Mouse (Mus musculus) MEL (cell line): ENCODE data around the gene Cd44. TPM values are rescaled to one million over a fixed set of nuclear protein-coding genes. Genes with fewer than 3 reads are reported as not detected.
A peak's percentile ranks its signal among the peaks of the same experiment; 100 is the strongest.

Experiments
- DNase-seq: peaks from one replicate; pipeline ENCODE4 v3.0.0; 2011; ENCODE audit warnings: low read depth, low spot score
- H3K27ac ChIP-seq: 2 replicates; pipeline ENCODE4 v1.5.1; 2012; ENCODE audit warnings: low read depth, mild to moderate bottlenecking, control low read depth, low read length, moderate library complexity; ENCODE audit not compliant: control insufficient read depth
- H3K27me3 ChIP-seq, 2 experiments: fragments of 150-350 bp in 1 of 2; sonication (generic) in 1 of 2; 2 replicates each; pipeline ENCODE4 v1.6.1; 2012; ENCODE audit warnings: low read length in 2 of 2, mild to moderate bottlenecking in 2 of 2, improper control_type of control experiment in 1 of 2, moderate library complexity in 1 of 2; ENCODE audit not compliant: insufficient read depth in 2 of 2, control insufficient read depth in 1 of 2
- H3K36me3 ChIP-seq, 2 experiments: 2 replicates each; pipeline ENCODE4 v1.6.1; 2012 to 2014; ENCODE audit warnings: low read length in 2 of 2, improper control_type of control experiment in 1 of 2, inconsistent platforms in 1 of 2, mild to moderate bottlenecking in 1 of 2; ENCODE audit not compliant: insufficient read depth in 2 of 2, control insufficient read depth in 1 of 2
- H3K4me1 ChIP-seq, 2 experiments: fragments of 150-350 bp in 1 of 2; sonication (generic) in 1 of 2; 2 replicates each; pipeline ENCODE4 v1.6.1; 2012; ENCODE audit warnings: low read length in 2 of 2, improper control_type of control experiment in 1 of 2, mild to moderate bottlenecking in 1 of 2; ENCODE audit not compliant: insufficient read depth in 2 of 2, control insufficient read depth in 1 of 2
- H3K4me3 ChIP-seq, 2 experiments: fragments of 150-350 bp in 1 of 2; sonication (generic) in 1 of 2; 2 replicates each; pipeline ENCODE4 v1.5.1; 2012; ENCODE audit warnings: low read depth in 2 of 2, low read length in 2 of 2, mild to moderate bottlenecking in 2 of 2, moderate library complexity in 2 of 2, control low read depth in 1 of 2, improper control_type of control experiment in 1 of 2; ENCODE audit not compliant: control insufficient read depth in 1 of 2, insufficient read depth in 1 of 2
- H3K79me2 ChIP-seq: 2 replicates; pipeline ENCODE4 v1.6.1; 2012; ENCODE audit warnings: mild to moderate bottlenecking, low read length, moderate library complexity; ENCODE audit not compliant: control insufficient read depth, poor library complexity, insufficient read depth
- H3K9ac ChIP-seq: 2 replicates; pipeline ENCODE4 v1.6.1; 2012; ENCODE audit warnings: low read depth, mild to moderate bottlenecking, control low read depth, low read length, moderate library complexity; ENCODE audit not compliant: control insufficient read depth, poor library complexity, severe bottlenecking
- H3K9me3 ChIP-seq: fragments of 150-350 bp; sonication (generic); replicated peaks from 2 replicates; pipeline ENCODE4 v1.6.1; 2012; ENCODE audit warnings: mild to moderate bottlenecking, low read length, improper control_type of control experiment, moderate library complexity; ENCODE audit not compliant: insufficient read depth
- BHLHE40 ChIP-seq: IDR thresholded peaks from 2 replicates; pipeline ENCODE4 v1.6.1; 2012; ENCODE audit warnings: low read depth, mild to moderate bottlenecking, inconsistent platforms, low read length, improper control_type of control experiment, borderline replicate concordance
- CHD1 ChIP-seq: IDR thresholded peaks from 2 replicates; pipeline ENCODE4 v1.6.1; 2012; ENCODE audit warnings: low read depth, mild to moderate bottlenecking, inconsistent platforms, low read length, improper control_type of control experiment
- CHD2 ChIP-seq: IDR thresholded peaks from 2 replicates; pipeline ENCODE4 v1.6.1; 2011; ENCODE audit warnings: low read length, improper control_type of control experiment
- E2F4 ChIP-seq: IDR thresholded peaks from 2 replicates; pipeline ENCODE4 v1.6.1; 2011; ENCODE audit warnings: low read depth, low read length, improper control_type of control experiment, borderline replicate concordance
- ELF1 ChIP-seq: IDR thresholded peaks from 2 replicates; pipeline ENCODE4 v1.6.1; 2014; ENCODE audit warnings: low read depth, mild to moderate bottlenecking, inconsistent platforms, low read length, improper control_type of control experiment, moderate library complexity
- EP300 ChIP-seq, 2 experiments: IDR thresholded peaks; 2 replicates each; pipeline ENCODE4 v1.6.1; 2011; ENCODE audit warnings: improper control_type of control experiment in 2 of 2, low read length in 2 of 2, low read depth in 1 of 2, mild to moderate bottlenecking in 1 of 2
- ETS1 ChIP-seq: IDR thresholded peaks from 2 replicates; pipeline ENCODE4 v1.6.1; 2012; ENCODE audit warnings: low read depth, mild to moderate bottlenecking, inconsistent platforms, low read length, improper control_type of control experiment, moderate library complexity
- HCFC1 ChIP-seq: IDR thresholded peaks from 2 replicates; pipeline ENCODE4 v1.6.1; 2012; ENCODE audit warnings: low read depth, mild to moderate bottlenecking, inconsistent platforms, low read length, improper control_type of control experiment, moderate library complexity
- JUND ChIP-seq: IDR thresholded peaks from 2 replicates; pipeline ENCODE4 v1.6.1; 2011; ENCODE audit warnings: low read depth, mild to moderate bottlenecking, improper control_type of control experiment, low read length
- KAT2A ChIP-seq: conservative IDR thresholded peaks from 2 replicates; pipeline ENCODE4 v1.6.1; 2012; ENCODE audit warnings: low read depth, low read length, improper control_type of control experiment, inconsistent platforms
- MAX ChIP-seq: IDR thresholded peaks from 2 replicates; pipeline ENCODE4 v1.6.1; 2011; ENCODE audit warnings: low read length, improper control_type of control experiment
- MAZ ChIP-seq: IDR thresholded peaks from 2 replicates; pipeline ENCODE4 v1.6.1; 2012; ENCODE audit warnings: low read depth, mild to moderate bottlenecking, inconsistent platforms, low read length, improper control_type of control experiment
- MXI1 ChIP-seq: IDR thresholded peaks from 2 replicates; pipeline ENCODE4 v1.6.1; 2011; ENCODE audit warnings: mild to moderate bottlenecking, low read depth, low read length, improper control_type of control experiment
- MYB ChIP-seq: IDR thresholded peaks from 2 replicates; pipeline ENCODE4 v1.6.1; 2011; ENCODE audit warnings: mild to moderate bottlenecking, low read depth, low read length, improper control_type of control experiment
- MYC ChIP-seq: IDR thresholded peaks from 2 replicates; pipeline ENCODE4 v1.6.1; 2011; ENCODE audit warnings: low read depth, mild to moderate bottlenecking, low read length, improper control_type of control experiment, moderate library complexity
- NELFE ChIP-seq: IDR thresholded peaks from 2 replicates; pipeline ENCODE4 v1.6.1; 2011; ENCODE audit warnings: low read depth, low read length, improper control_type of control experiment
- NRF1 ChIP-seq: IDR thresholded peaks from 2 replicates; pipeline ENCODE4 v1.6.1; 2014; ENCODE audit warnings: low read depth, mild to moderate bottlenecking, inconsistent platforms, low read length, improper control_type of control experiment, moderate library complexity; ENCODE audit not compliant: poor library complexity, insufficient read depth, severe bottlenecking
- POLR2A ChIP-seq, 2 experiments: IDR thresholded peaks; 2 replicates each; pipeline ENCODE4 v1.6.1; 2011 to 2012; ENCODE audit warnings: low read length in 2 of 2, mild to moderate bottlenecking in 2 of 2, control low read depth in 1 of 2, improper control_type of control experiment in 1 of 2, low read depth in 1 of 2, moderate library complexity in 1 of 2; ENCODE audit not compliant: control insufficient read depth in 1 of 2, insufficient read depth in 1 of 2, poor library complexity in 1 of 2
- POLR2AphosphoS2 ChIP-seq: IDR thresholded peaks from 2 replicates; pipeline ENCODE4 v1.6.1; 2011; ENCODE audit warnings: low read length, improper control_type of control experiment
- POLR2AphosphoS5 ChIP-seq: IDR thresholded peaks from 2 replicates; pipeline ENCODE4 v1.6.1; 2012; ENCODE audit warnings: low read depth, borderline replicate concordance, mild to moderate bottlenecking, inconsistent platforms, low read length, moderate library complexity, mixed read lengths
- RAD21 ChIP-seq: IDR thresholded peaks from 2 replicates; pipeline ENCODE4 v1.6.1; 2011; ENCODE audit warnings: mild to moderate bottlenecking, low read depth, low read length, improper control_type of control experiment
- RCOR1 ChIP-seq: IDR thresholded peaks from 2 replicates; pipeline ENCODE4 v1.6.1; 2012; ENCODE audit warnings: low read depth, mild to moderate bottlenecking, inconsistent platforms, low read length, improper control_type of control experiment
- SIN3A ChIP-seq: IDR thresholded peaks from 2 replicates; pipeline ENCODE4 v1.6.1; 2012; ENCODE audit warnings: low read length, improper control_type of control experiment, inconsistent platforms
- TAL1 ChIP-seq: IDR thresholded peaks from 2 replicates; pipeline ENCODE4 v1.6.1; 2012; ENCODE audit warnings: mild to moderate bottlenecking, inconsistent platforms, low read length, moderate library complexity, mixed read lengths
- TBP ChIP-seq: IDR thresholded peaks from 2 replicates; pipeline ENCODE4 v1.8.0; 2011; ENCODE audit warnings: low read depth, low read length, improper control_type of control experiment
- TCF12 ChIP-seq: IDR thresholded peaks from 2 replicates; pipeline ENCODE4 v1.6.1; 2014; ENCODE audit warnings: low read depth, mild to moderate bottlenecking, inconsistent platforms, low read length, improper control_type of control experiment, moderate library complexity
- USF1 ChIP-seq: IDR thresholded peaks from 2 replicates; pipeline ENCODE4 v1.6.1; 2014; ENCODE audit warnings: low read depth, mild to moderate bottlenecking, inconsistent platforms, low read length, improper control_type of control experiment, moderate library complexity
- ZKSCAN1 ChIP-seq: IDR thresholded peaks from 2 replicates; pipeline ENCODE4 v1.6.1; 2012; ENCODE audit warnings: low read depth, mild to moderate bottlenecking, inconsistent platforms, low read length, improper control_type of control experiment, moderate library complexity
- ZMIZ1 ChIP-seq: IDR thresholded peaks from 2 replicates; pipeline ENCODE4 v1.6.1; 2012; ENCODE audit warnings: low read depth, mild to moderate bottlenecking, inconsistent platforms, low read length, improper control_type of control experiment, moderate library complexity
- ZNF384 ChIP-seq: IDR thresholded peaks from 2 replicates; pipeline ENCODE4 v1.6.1; 2012; ENCODE audit warnings: low read depth, mild to moderate bottlenecking, inconsistent platforms, low read length, improper control_type of control experiment
- polyA plus RNA-seq, 2 experiments: library from polyadenylated mRNA; stranded (reverse) in 1 of 2; unstranded in 1 of 2; fragments of >175 nt in 1 of 2; fragments of >200 nt in 1 of 2; gene quantifications; 2 replicates each; pipeline versions ENCODE4 v1.2.1 to v1.2.4; 2012; ENCODE audit warnings: low replicate concordance in 2 of 2, low read depth in 1 of 2; ENCODE audit not compliant: insufficient read length in 2 of 2, insufficient read depth in 1 of 2, missing spikeins in 1 of 2
- total RNA-seq: library from RNA; depleted of rRNA; stranded (reverse); fragments of 300-350 nt; gene quantifications from 2 replicates; pipeline ENCODE4 v1.2.3, GENCODE M21; 2012

The Cd44 gene
- total and polyA plus RNA-seq, 3 experiments: 43.8 to 226 (median 53.9) TPM

DNA sequence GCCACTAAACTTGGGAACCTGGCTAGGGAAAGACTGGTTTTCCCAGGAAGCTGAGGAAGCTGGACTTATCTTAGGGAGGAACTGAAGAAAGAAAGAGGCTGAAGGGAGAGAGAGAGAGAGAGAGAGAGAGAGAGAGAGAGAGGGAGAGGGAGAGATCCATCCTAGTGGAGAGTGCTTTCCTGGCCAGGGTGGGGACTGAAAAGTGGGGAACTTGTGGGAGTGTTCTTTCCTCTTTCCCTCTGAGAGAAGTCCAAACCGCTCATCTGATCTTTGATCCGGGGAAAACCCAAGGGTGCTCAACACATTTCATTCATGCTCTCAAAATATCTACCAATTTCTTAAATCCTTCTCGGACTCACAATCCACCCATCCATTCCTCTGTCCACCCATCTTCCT, 361 bp upstream of the Cd44 start:
- H3K9me3 ChIP-seq: no peaks in the 10 kb centered on the region
- peaks cover 5 to 22% of the 10 kb centered on the region in 2 experiments for H3K4me1 ChIP-seq
- TF ChIP-seq HCFC1: no peak
- TF ChIP-seq CHD2: no peak
- TF ChIP-seq NELFE: no peak
- no peak for TF ChIP-seq SIN3A
- TF ChIP-seq MYB: no peak
- no peak for TF ChIP-seq USF1
- TF ChIP-seq KAT2A: no peak
- no peak for TF ChIP-seq MAZ
- no peak for TF ChIP-seq MAX
- no peak for TF ChIP-seq MYC
- TF ChIP-seq, all 39 proteins: peak for 0
- peak overlapping the region; percentile 52 to 88 for H3K4me3 ChIP-seq
- peak overlapping the region; percentile 59 for H3K9ac ChIP-seq
- H3K27ac ChIP-seq: peak overlapping the region; percentile 33
- H3K79me2 ChIP-seq: peaks cover 36% of the 10 kb centered on the region
- DNase-seq: no peak
- H3K27me3 ChIP-seq: no peaks in the 10 kb centered on the region
- H3K36me3 ChIP-seq: peaks cover 0 to 15% of the 10 kb centered on the region in 2 experiments; a peak in 3 of 4 replicates

DNA sequence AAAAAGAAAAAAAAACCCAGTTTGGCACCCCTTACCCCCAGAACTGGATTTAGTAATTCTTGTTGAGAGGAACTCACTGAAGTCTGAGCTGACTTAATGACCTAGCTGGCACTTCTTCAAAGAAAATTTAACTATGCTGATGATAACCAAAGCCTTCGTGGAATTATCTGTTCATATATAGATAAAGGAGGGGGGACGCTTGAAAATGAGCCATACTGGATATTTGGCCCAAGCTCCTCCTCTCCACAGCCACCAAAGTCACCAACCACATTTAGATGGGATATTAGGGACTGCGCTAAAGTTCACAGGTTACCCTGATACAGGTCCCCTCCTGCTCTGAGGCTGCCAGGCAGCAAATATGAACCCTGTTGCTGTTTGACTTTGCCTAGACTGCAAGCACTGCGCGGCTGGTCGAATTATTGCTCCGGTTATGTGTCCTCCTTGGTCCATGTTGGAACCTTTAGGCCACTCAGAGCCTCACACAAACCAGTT, 1.2 kb downstream of the Cd44 start:
- H3K27ac ChIP-seq: peak overlapping the region; percentile 80
- peaks cover 5 to 22% of the 10 kb centered on the region in 2 experiments for H3K4me1 ChIP-seq
- peaks cover 51% of the 10 kb centered on the region for H3K79me2 ChIP-seq
- H3K4me3 ChIP-seq: peak overlapping the region; percentile 88 to 89
- H3K27me3 ChIP-seq: no peaks in the 10 kb centered on the region
- H3K36me3 ChIP-seq: peaks cover 2 to 15% of the 10 kb centered on the region in 2 experiments
- peak overlapping the region; percentile 76 for H3K9ac ChIP-seq
- H3K9me3 ChIP-seq: no peaks in the 10 kb centered on the region
- peak; percentile 78 for DNase-seq
- TF ChIP-seq ZMIZ1: no peak
- TF ChIP-seq POLR2AphosphoS2: no peak; the same call in 1 of the 2 replicates
- 0 out of 2 replicates have a peak, but pooled peaks have one; percentile 39 for TF ChIP-seq MYB
- TF ChIP-seq MYC: no peak
- TF ChIP-seq HCFC1: 0 out of 2 replicates have a peak, but pooled peaks have one; percentile 29
- peak; percentile 74 for TF ChIP-seq SIN3A
- TF ChIP-seq TBP: peak; percentile 44; the same call in 1 of the 2 replicates
- no peak for TF ChIP-seq E2F4
- TF ChIP-seq CHD1: no peak
- no peak for TF ChIP-seq POLR2AphosphoS5
- peak in 1 of 2 experiments; percentile 49; a peak in 3 of 4 replicates for TF ChIP-seq POLR2A (IDR thresholded peaks at IDR 0.05; ENCODE audit: control insufficient read depth in 1 of 2, insufficient read depth in 1 of 2, low read depth in 1 of 2, low read length in 2 of 2, poor library complexity in 1 of 2)
- TF ChIP-seq ELF1: no peak
- TF ChIP-seq ETS1: peak; percentile 90
- TF ChIP-seq RAD21: no peak
- no peak for TF ChIP-seq ZKSCAN1
- peak; percentile 79 to 82 for TF ChIP-seq EP300 (IDR thresholded peaks at IDR 0.05; ENCODE audit: low read depth in 1 of 2, low read length in 2 of 2)
- no peak for TF ChIP-seq KAT2A
- TF ChIP-seq RCOR1: peak; percentile 87
- TF ChIP-seq BHLHE40: 0 out of 2 replicates have a peak, but pooled peaks have one; percentile 21
- no peak for TF ChIP-seq NRF1
- no peak; the same call in 1 of the 2 replicates for TF ChIP-seq TAL1
- peak; percentile 76 for TF ChIP-seq TCF12
- 0 out of 2 replicates have a peak, but pooled peaks have one; percentile 8 for TF ChIP-seq JUND
- TF ChIP-seq NELFE: peak; percentile 53; the same call in 1 of the 2 replicates
- 0 out of 2 replicates have a peak, but pooled peaks have one; percentile 16 for TF ChIP-seq MAX
- TF ChIP-seq ZNF384: peak; percentile 64
- peak; percentile 16 for TF ChIP-seq MXI1
- peak; percentile 81 for TF ChIP-seq MAZ
